Mouse (Mus musculus): ENCODE data around the gene Cacnb1.

DNA sequence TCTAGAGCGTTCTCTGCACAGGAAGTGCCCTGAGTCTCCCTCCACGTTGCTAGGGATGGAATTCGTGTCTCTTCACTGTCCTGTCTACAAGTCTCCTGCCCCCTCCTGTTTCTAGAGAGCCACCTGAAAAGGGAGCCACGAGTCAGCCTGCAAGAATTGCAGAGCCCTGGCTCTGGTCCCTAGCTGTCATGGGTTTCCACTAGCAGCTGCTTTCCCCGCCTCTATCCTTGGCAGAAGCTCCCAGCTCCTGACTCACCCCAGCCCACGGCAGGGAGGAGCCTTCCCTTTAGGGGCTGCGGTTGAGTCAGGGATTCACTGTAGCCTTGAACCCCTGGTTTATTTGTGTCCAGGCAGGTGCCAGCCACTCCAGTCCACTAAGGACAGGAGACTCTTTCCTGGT, 51.6 kb downstream of the Cacnb1 start:
- TF ChIP-seq CTCF (IDR thresholded peaks at IDR 0.05; ENCODE audit: extremely low read depth, insufficient read depth, low read length), result no peak
- no peak for TF ChIP-seq POLR2A (IDR thresholded peaks at IDR 0.05; ENCODE audit: extremely low read depth, insufficient read depth, low read length)

Data from cortical plate, adult 2 months (tissue).